Mouse (Mus musculus) midbrain, embryonic 14.5 days (tissue): Measurements from ENCODE around the gene Chtop. TPM values are rescaled to one million over a fixed set of nuclear protein-coding genes. Genes with fewer than 3 reads are reported as not detected.
A peak's percentile ranks its signal among the peaks of the same experiment; 100 is the strongest.

ENCODE experiments used
- ATAC-seq: fragments of 200-750 bp; cut with Nextera tagmentation; 2 replicates; pipeline ENCODE4 v1.8.0; 2017; ENCODE audit warnings: moderate number of reproducible peaks, moderate library complexity; ENCODE audit not compliant: low FRiP score, low TSS enrichment
- DNase-seq: peaks from one replicate; pipeline ENCODE4 v3.0.0-alpha.2; 2015
- H3K27ac ChIP-seq: fragments of 300-500 bp; sonication (generic); replicated peaks from 2 replicates; pipeline ENCODE4 v1.5.1; 2014; ENCODE audit warnings: mild to moderate bottlenecking, low read depth, low read length, moderate library complexity
- H3K27me3 ChIP-seq: fragments of 300-500 bp; sonication (generic); 2 replicates; pipeline ENCODE4 v1.6.1; 2014; ENCODE audit warnings: low read length, control low read depth, mixed read lengths; ENCODE audit not compliant: control insufficient read depth, insufficient read depth
- H3K36me3 ChIP-seq: fragments of 300-500 bp; sonication (generic); 2 replicates; pipeline ENCODE4 v1.6.1; 2014; ENCODE audit warnings: low read length, control low read depth; ENCODE audit not compliant: control insufficient read depth, insufficient read depth
- H3K4me1 ChIP-seq: fragments of 300-500 bp; sonication (generic); 2 replicates; pipeline ENCODE4 v1.6.1; 2014; ENCODE audit warnings: mild to moderate bottlenecking, antibody characterized with exemption, low read length, control low read depth; ENCODE audit not compliant: control insufficient read depth, insufficient read depth
- H3K4me2 ChIP-seq: fragments of 300-500 bp; sonication (generic); 2 replicates; pipeline ENCODE4 v1.6.1; 2014; ENCODE audit warnings: mild to moderate bottlenecking, low read length, moderate library complexity
- H3K4me3 ChIP-seq: fragments of 300-500 bp; sonication (generic); replicated peaks from 2 replicates; pipeline ENCODE4 v1.5.1; 2014; ENCODE audit warnings: low read depth, low read length
- H3K9ac ChIP-seq: fragments of 300-500 bp; sonication (generic); replicated peaks from 2 replicates; pipeline ENCODE4 v1.6.1; 2014; ENCODE audit warnings: mild to moderate bottlenecking, low read length, moderate library complexity
- H3K9me3 ChIP-seq: fragments of 300-500 bp; sonication (generic); 2 replicates; pipeline ENCODE4 v1.6.1; 2016; ENCODE audit warnings: low read length, control low read depth, mixed read lengths; ENCODE audit not compliant: control insufficient read depth
- WGBS: fragments of 180-500 bp; shearing (Covaris S2); extraction: QIAGEN DNeasy Blood & Tissue Kit; methylation state at CpG from one replicate; pipeline ENCODE4 v1.1.7; 2014; 5-methylcytosine and 5-hydroxymethylcytosine counted together
- polyA plus RNA-seq: library from polyadenylated mRNA; unstranded; fragments of >200 nt; fragmentation: Nextera tagmentation; extraction: Ambion mirVana; gene quantifications from 2 replicates; pipeline ENCODE4 v1.2.1, GENCODE M21; 2014

Chtop gene
- polyA plus RNA-seq, 1 experiment from 2014 or later = 145 TPM

- WGBS = 78% methylated on average over 4 of the region's 4 CpGs
- Histone ChIP-seq H3K4me3 (no peak overlapping the region), H3K4me1 (peaks cover 13% of the 10 kb centered on the region), H3K4me2 (no peak overlapping the region), H3K9me3 (no peaks in the 10 kb centered on the region), H3K27me3 (no peaks in the 10 kb centered on the region), H3K36me3 (peaks cover 84% of the 10 kb centered on the region), H3K9ac (no peak overlapping the region), H3K27ac (no peak overlapping the region)
- DNase-seq = no peak
- no peak for ATAC-seq
Observed at GRCm38 (mm10) chr3:90503444-90503843, 5.9 kb downstream of the Chtop start.

GRCm38 (mm10) chr3:90497597-90497996 is 11.7 kb downstream of the Chtop start:
- no peak for ATAC-seq
- H3K27ac ChIP-seq = no peak overlapping the region
- DNase-seq = no peak
- H3K9ac ChIP-seq = no peak overlapping the region
- no peaks in the 10 kb centered on the region for H3K27me3 ChIP-seq
- H3K4me1 ChIP-seq = no peaks in the 10 kb centered on the region
- H3K36me3 ChIP-seq = peaks cover 69% of the 10 kb centered on the region
- no peak overlapping the region for H3K4me3 ChIP-seq
- no peaks in the 10 kb centered on the region for H3K9me3 ChIP-seq
- H3K4me2 ChIP-seq = no peak overlapping the region

- Histone ChIP-seq H3K36me3 (peaks cover 53% of the 10 kb centered on the region), H3K4me1 (no peaks in the 10 kb centered on the region), H3K27ac (no peak overlapping the region), H3K27me3 (no peaks in the 10 kb centered on the region), H3K9ac (no peak overlapping the region), H3K4me3 (no peak overlapping the region), H3K4me2 (no peak overlapping the region), H3K9me3 (no peaks in the 10 kb centered on the region)
- DNase-seq = no peak
- 94% methylated on average over 7 of the region's 7 CpGs for WGBS
- ATAC-seq = no peak
Observed at GRCm38 (mm10) chr3:90495850-90496525, 13.3 kb downstream of the Chtop start.

- Histone ChIP-seq H3K4me1 (no peaks in the 10 kb centered on the region), H3K4me2 (no peak overlapping the region), H3K9me3 (no peaks in the 10 kb centered on the region), H3K27ac (no peak overlapping the region), H3K27me3 (no peaks in the 10 kb centered on the region), H3K36me3 (peaks cover 46% of the 10 kb centered on the region), H3K4me3 (no peak overlapping the region), H3K9ac (no peak overlapping the region)
- ATAC-seq (no peak), DNase-seq (no peak)
- WGBS = 65% methylated on average over 4 of the region's 4 CpGs
Observed at GRCm38 (mm10) chr3:90493831-90494540, 15.3 kb downstream of the Chtop start.

- peak; percentile 28 for DNase-seq
- Histone ChIP-seq H3K4me2 (no peak overlapping the region), H3K27me3 (no peaks in the 10 kb centered on the region), H3K9ac (no peak overlapping the region), H3K9me3 (no peaks in the 10 kb centered on the region), H3K4me3 (no peak overlapping the region), H3K36me3 (peaks cover 44% of the 10 kb centered on the region), H3K4me1 (no peaks in the 10 kb centered on the region), H3K27ac (no peak overlapping the region)
- WGBS = 44% methylated on average over 2 of the region's 2 CpGs
- no peak for ATAC-seq
Observed at GRCm38 (mm10) chr3:90491350-90491749, 17.9 kb downstream of the Chtop start.

GRCm38 (mm10) chr3:90490696-90491256 is 18.5 kb downstream of the Chtop start, which contains the start of gene Snapin:
Gene Snapin (minus strand): TSS chr3:90491033.
- ATAC-seq (peak; percentile 95), DNase-seq (peak; percentile 97)
- H3K9ac ChIP-seq = peak within 1 kb of the TSS; percentile 71
- peaks cover 44% of the 10 kb centered on the region for H3K36me3 ChIP-seq
- no peaks in the 10 kb centered on the region for H3K4me1 ChIP-seq
- peak within 1 kb of the TSS; percentile 76 for H3K4me3 ChIP-seq
- peak within 1 kb of the TSS; percentile 76 for H3K27ac ChIP-seq
- under 1% methylated on average over 37 of the region's 37 CpGs for WGBS
- H3K9me3 ChIP-seq = no peaks in the 10 kb centered on the region
- peak within 1 kb of the TSS; percentile 73 for H3K4me2 ChIP-seq
- H3K27me3 ChIP-seq = no peaks in the 10 kb centered on the region

GRCm38 (mm10) chr3:90488576-90488975 is 20.7 kb downstream of the Chtop start:
- Histone ChIP-seq H3K9me3 (no peaks in the 10 kb centered on the region), H3K36me3 (peaks cover 58% of the 10 kb centered on the region), H3K4me3 (no peak overlapping the region), H3K9ac (no peak overlapping the region), H3K4me1 (no peaks in the 10 kb centered on the region), H3K4me2 (no peak overlapping the region), H3K27ac (no peak overlapping the region), H3K27me3 (no peaks in the 10 kb centered on the region)
- ATAC-seq (no peak), DNase-seq (no peak)
- 90% methylated on average over 6 of the region's 6 CpGs for WGBS

- H3K36me3 ChIP-seq = peaks cover 73% of the 10 kb centered on the region
Observed at GRCm38 (mm10) chr3:90486998-90487397, 22.3 kb downstream of the Chtop start.

More at GRCm38 (mm10) chr3:90486998-90487397, 22.3 kb downstream of the Chtop start:
- 86% methylated on average over 5 of the region's 5 CpGs for WGBS
- no peak overlapping the region for H3K4me3 ChIP-seq
- H3K9me3 ChIP-seq = no peaks in the 10 kb centered on the region
- H3K9ac ChIP-seq = no peak overlapping the region
- ATAC-seq = no peak
- no peak overlapping the region for H3K27ac ChIP-seq
- H3K4me2 ChIP-seq = no peak overlapping the region
- no peak for DNase-seq
- H3K27me3 ChIP-seq = no peaks in the 10 kb centered on the region
- no peaks in the 10 kb centered on the region for H3K4me1 ChIP-seq
